Mouse (Mus musculus) embryonic facial prominence, embryonic 13.5 days (tissue): Measurements from ENCODE around the gene Alkbh5. TPM values are rescaled to one million over a fixed set of nuclear protein-coding genes. Genes with fewer than 3 reads are reported as not detected.
A peak's percentile ranks its signal among the peaks of the same experiment; 100 is the strongest.
"Not testable (repeated sequence)": the region's sequence is repeated elsewhere in the genome, so short reads cannot be mapped to it uniquely, and the experiment has no call there.

Source experiments
- ATAC-seq: fragments of 200-750 bp; cut with Nextera tagmentation; 2 replicates; pipeline ENCODE4 v1.8.0; 2017; ENCODE audit warnings: low read depth; ENCODE audit not compliant: insufficient number of reproducible peaks, insufficient read depth, low FRiP score, low TSS enrichment
- H3K27ac ChIP-seq: fragments of 300-500 bp; sonication (generic); 2 replicates; pipeline ENCODE4 v1.5.1; 2015; ENCODE audit warnings: moderate library complexity, mild to moderate bottlenecking, inconsistent platforms
- H3K27me3 ChIP-seq: fragments of 300-500 bp; sonication (generic); 2 replicates; pipeline ENCODE4 v1.6.1; 2015; ENCODE audit warnings: mild to moderate bottlenecking, inconsistent platforms
- H3K36me3 ChIP-seq: fragments of 300-500 bp; sonication (generic); 2 replicates; pipeline ENCODE4 v1.6.1; 2015; ENCODE audit warnings: mild to moderate bottlenecking, inconsistent platforms
- H3K4me1 ChIP-seq: fragments of 300-500 bp; sonication (generic); 2 replicates; pipeline ENCODE4 v1.6.1; 2015; ENCODE audit warnings: inconsistent platforms
- H3K4me2 ChIP-seq: fragments of 300-500 bp; sonication (generic); 2 replicates; pipeline ENCODE4 v1.6.1; 2015; ENCODE audit warnings: moderate library complexity, mild to moderate bottlenecking, inconsistent platforms
- H3K4me3 ChIP-seq: fragments of 300-500 bp; sonication (generic); 2 replicates; pipeline ENCODE4 v1.5.1; 2015; ENCODE audit warnings: mild to moderate bottlenecking, inconsistent platforms
- H3K9ac ChIP-seq: fragments of 300-500 bp; sonication (generic); 2 replicates; pipeline ENCODE4 v1.6.1; 2015; ENCODE audit warnings: mild to moderate bottlenecking, inconsistent platforms
- H3K9me3 ChIP-seq: fragments of 300-500 bp; sonication (generic); 2 replicates; pipeline ENCODE4 v1.6.1; 2016; ENCODE audit warnings: inconsistent platforms
- WGBS: fragments of 180-500 bp; shearing (Covaris S2); methylation state at CpG from one replicate; pipeline ENCODE4 v1.1.7; 2015; ENCODE audit warnings: mixed read lengths; 5-methylcytosine and 5-hydroxymethylcytosine counted together
- polyA plus RNA-seq: library from polyadenylated mRNA; unstranded; fragments of >200 nt; fragmentation: Nextera tagmentation; extraction: Ambion mirVana; gene quantifications from 2 replicates; pipeline ENCODE4 v1.2.1, GENCODE M21; 2015

The Alkbh5 gene
- polyA plus RNA-seq, 1 experiment from 2014 or later = 36.6 TPM

DNA sequence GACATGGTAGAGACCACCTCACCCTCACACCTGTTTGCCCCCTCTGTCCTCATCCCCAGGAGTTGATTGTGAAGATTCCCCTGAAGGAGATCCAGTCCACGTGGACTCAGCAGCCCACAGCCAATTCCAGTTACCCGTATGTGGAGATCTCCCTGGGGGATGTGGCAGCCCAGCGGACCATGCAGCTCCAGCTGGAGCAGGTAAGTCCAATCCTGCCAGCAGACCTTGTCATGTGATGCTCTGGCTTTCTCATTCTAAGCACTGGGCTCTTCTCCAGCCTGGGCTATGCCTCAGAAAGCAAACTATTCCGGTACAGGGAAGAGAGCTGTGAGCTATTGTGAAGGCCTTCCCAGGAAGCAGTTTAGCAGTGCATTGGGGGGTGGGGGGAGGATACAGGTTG lies 9.7 kb upstream of the Alkbh5 start:
- Histone ChIP-seq H3K9me3 (no peaks in the 10 kb centered on the region), H3K36me3 (no peaks in the 10 kb centered on the region), H3K9ac (no peak overlapping the region), H3K27me3 (no peaks in the 10 kb centered on the region), H3K4me3 (no peak overlapping the region), H3K4me1 (no peaks in the 10 kb centered on the region), H3K4me2 (no peak overlapping the region), H3K27ac (no peak overlapping the region)
- ATAC-seq = no peak
- 76% methylated on average over 4 of the region's 4 CpGs for WGBS

GRCm38 (mm10) chr11:60535676-60536075 lies 505 bp upstream of the Alkbh5 start:
- Histone ChIP-seq H3K9ac (peak overlapping the region; percentile 95), H3K4me2 (peak overlapping the region; percentile 95), H3K4me1 (peaks cover 20% of the 10 kb centered on the region), H3K9me3 (no peaks in the 10 kb centered on the region), H3K36me3 (no peaks in the 10 kb centered on the region), H3K27ac (peak overlapping the region; percentile 100), H3K27me3 (no peaks in the 10 kb centered on the region), H3K4me3 (no peak overlapping the region)
- 82% methylated on average over 2 of the region's 2 CpGs for WGBS
- ATAC-seq = no peak

DNA sequence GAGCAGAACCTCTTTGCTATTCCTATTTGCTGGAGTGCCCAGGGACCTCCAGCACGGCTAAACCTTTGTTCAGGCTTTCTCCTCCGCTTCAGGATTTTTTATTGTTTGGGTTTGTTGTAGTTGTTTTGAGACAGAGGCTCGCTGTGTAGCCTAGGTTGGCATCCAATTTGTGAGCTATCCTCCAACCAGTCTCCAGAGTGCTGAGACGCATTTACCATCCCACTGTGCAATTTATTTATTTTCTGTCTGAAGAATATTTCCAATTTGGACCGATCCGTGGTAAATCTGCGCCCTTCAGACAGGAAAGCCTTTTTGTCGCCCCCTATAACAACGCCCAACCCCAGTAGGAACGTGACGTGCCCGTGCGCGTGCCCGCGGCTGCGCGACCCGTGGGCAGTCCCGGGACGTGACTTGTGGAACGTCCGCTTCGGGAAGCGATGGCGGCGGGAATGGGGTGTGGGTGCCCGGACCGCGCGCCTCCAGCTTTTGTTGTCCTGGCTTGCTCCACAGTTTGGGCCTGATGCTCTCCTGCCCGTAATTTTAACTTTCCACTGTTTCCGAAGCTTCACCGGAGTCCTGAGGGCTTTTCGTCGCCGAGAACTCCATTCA lies 782 bp downstream of the Alkbh5 start:
- ATAC-seq = peak; percentile 70; the same call in 1 of the 2 replicates
- Histone ChIP-seq H3K4me3 (peak overlapping the region; percentile 82), H3K27ac (peak overlapping the region; percentile 100), H3K9me3 (no peaks in the 10 kb centered on the region), H3K9ac (peak overlapping the region; percentile 95), H3K4me2 (peak overlapping the region; percentile 95), H3K27me3 (no peaks in the 10 kb centered on the region), H3K4me1 (peaks cover 29% of the 10 kb centered on the region), H3K36me3 (peaks cover 3% of the 10 kb centered on the region)
- under 1% methylated on average over 37 of the region's 37 CpGs for WGBS

GRCm38 (mm10) chr11:60537468-60538347 lies 1.5 kb downstream of the Alkbh5 start:
- H3K9ac ChIP-seq = peak overlapping the region; percentile 95
- H3K9me3 ChIP-seq = no peaks in the 10 kb centered on the region
- H3K27me3 ChIP-seq = no peaks in the 10 kb centered on the region
- H3K36me3 ChIP-seq = peaks cover 10% of the 10 kb centered on the region
- H3K4me1 ChIP-seq = peaks cover 36% of the 10 kb centered on the region
- peak; percentile 84 for ATAC-seq
- H3K4me3 ChIP-seq = peak overlapping the region; percentile 82
- H3K4me2 ChIP-seq = peak overlapping the region; percentile 95
- WGBS = under 1% methylated on average over 91 of the region's 91 CpGs
- peak overlapping the region; percentile 100 for H3K27ac ChIP-seq

- peak overlapping the region; percentile 82 for H3K4me3 ChIP-seq
- H3K9me3 ChIP-seq = no peaks in the 10 kb centered on the region
- under 1% methylated on average over 93 of the region's 93 CpGs for WGBS
- H3K36me3 ChIP-seq = peaks cover 16% of the 10 kb centered on the region
- H3K4me1 ChIP-seq = peaks cover 43% of the 10 kb centered on the region
- H3K27ac ChIP-seq = peak overlapping the region; percentile 100
- no peaks in the 10 kb centered on the region for H3K27me3 ChIP-seq
- no peak for ATAC-seq
- peak overlapping the region; percentile 95 for H3K4me2 ChIP-seq
- peak overlapping the region; percentile 95 for H3K9ac ChIP-seq
Observed at GRCm38 (mm10) chr11:60538371-60539281, 2.4 kb downstream of the Alkbh5 start.

- 4% methylated on average over 2 of the region's 2 CpGs for WGBS
- Histone ChIP-seq H3K4me3 (peak overlapping the region; percentile 82), H3K4me1 (peaks cover 50% of the 10 kb centered on the region), H3K9ac (peak overlapping the region; percentile 95), H3K27me3 (no peaks in the 10 kb centered on the region), H3K27ac (no peak overlapping the region; the same call in 1 of the 2 replicates), H3K36me3 (peaks cover 22% of the 10 kb centered on the region), H3K4me2 (peak overlapping the region; percentile 95), H3K9me3 (no peaks in the 10 kb centered on the region)
- no peak for ATAC-seq
Observed at GRCm38 (mm10) chr11:60539540-60539939, 3.4 kb downstream of the Alkbh5 start.

GRCm38 (mm10) chr11:60540002-60540610 lies 3.9 kb downstream of the Alkbh5 start:
- ATAC-seq = no peak
- H3K36me3 ChIP-seq = peaks cover 22% of the 10 kb centered on the region
- WGBS = 7% methylated on average over 4 of the region's 4 CpGs
- H3K9me3 ChIP-seq = no peaks in the 10 kb centered on the region
- H3K27ac ChIP-seq = no peak overlapping the region
- peak overlapping the region; percentile 95 for H3K4me2 ChIP-seq
- H3K4me3 ChIP-seq = peak overlapping the region; percentile 82
- H3K4me1 ChIP-seq = peaks cover 53% of the 10 kb centered on the region
- H3K9ac ChIP-seq = peak overlapping the region; percentile 72
- no peaks in the 10 kb centered on the region for H3K27me3 ChIP-seq

DNA sequence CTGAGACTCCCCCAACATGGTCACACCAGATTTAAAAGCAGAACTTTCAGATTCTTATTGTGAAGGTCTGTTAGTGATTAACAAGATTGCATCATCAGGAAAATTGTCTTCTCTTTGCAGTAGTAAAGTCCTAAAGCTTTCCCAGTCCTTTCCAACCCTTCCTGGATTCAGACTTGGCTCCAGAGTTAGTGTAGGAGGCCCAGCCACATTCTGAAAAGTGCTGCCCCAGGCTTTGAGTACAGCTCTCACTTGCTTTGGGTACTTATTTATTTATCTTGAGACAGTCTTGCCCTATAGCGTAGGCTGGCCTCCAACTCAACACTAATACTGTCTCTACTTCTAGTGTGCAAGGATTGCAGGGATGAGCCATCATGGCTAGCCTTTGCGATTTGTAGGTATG lies 4.6 kb downstream of the Alkbh5 start:
- no peak for ATAC-seq
- Histone ChIP-seq H3K4me3 (peak overlapping the region; percentile 82), H3K36me3 (peaks cover 26% of the 10 kb centered on the region), H3K27me3 (no peaks in the 10 kb centered on the region), H3K9me3 (no peaks in the 10 kb centered on the region), H3K4me1 (peaks cover 50% of the 10 kb centered on the region), H3K4me2 (peak overlapping the region; percentile 95), H3K9ac (peak overlapping the region; percentile 72), H3K27ac (peak overlapping the region; percentile 34)
- 59% methylated on average over 2 of the region's 2 CpGs for WGBS

GRCm38 (mm10) chr11:60541831-60542230 lies 5.7 kb downstream of the Alkbh5 start:
- H3K27me3 ChIP-seq = no peaks in the 10 kb centered on the region
- H3K4me2 ChIP-seq = peak overlapping the region; percentile 95; the same call in 1 of the 2 replicates
- no peaks in the 10 kb centered on the region for H3K9me3 ChIP-seq
- WGBS = 83% methylated on average over 6 of the region's 6 CpGs
- no peak overlapping the region for H3K27ac ChIP-seq
- no peak overlapping the region for H3K9ac ChIP-seq
- ATAC-seq = no peak
- H3K4me3 ChIP-seq = no peak overlapping the region
- H3K36me3 ChIP-seq = peaks cover 27% of the 10 kb centered on the region
- peaks cover 42% of the 10 kb centered on the region for H3K4me1 ChIP-seq

- not testable (repeated sequence) for H3K9me3 ChIP-seq, H3K4me2 ChIP-seq, H3K9ac ChIP-seq, ATAC-seq, H3K4me3 ChIP-seq, H3K27me3 ChIP-seq, H3K27ac ChIP-seq
- Histone ChIP-seq H3K4me1 (peaks cover 42% of the 10 kb centered on the region), H3K36me3 (peaks cover 39% of the 10 kb centered on the region)
- WGBS = 78% methylated on average over 5 of the region's 5 CpGs
Observed at GRCm38 (mm10) chr11:60543211-60543610, 7.0 kb downstream of the Alkbh5 start.

GRCm38 (mm10) chr11:60545433-60545832 lies 9.3 kb downstream of the Alkbh5 start:
- no peak for ATAC-seq
- H3K27ac ChIP-seq = no peak overlapping the region
- no peaks in the 10 kb centered on the region for H3K27me3 ChIP-seq
- H3K9ac ChIP-seq = no peak overlapping the region
- H3K36me3 ChIP-seq = peaks cover 60% of the 10 kb centered on the region
- H3K4me3 ChIP-seq = no peak overlapping the region
- no peaks in the 10 kb centered on the region for H3K9me3 ChIP-seq
- H3K4me1 ChIP-seq = peaks cover 36% of the 10 kb centered on the region
- WGBS = 90% methylated on average over 4 of the region's 4 CpGs
- no peak overlapping the region for H3K4me2 ChIP-seq
